8 mouse cellular contexts compared by ENCODE assay signal in the genomic region with DNA sequence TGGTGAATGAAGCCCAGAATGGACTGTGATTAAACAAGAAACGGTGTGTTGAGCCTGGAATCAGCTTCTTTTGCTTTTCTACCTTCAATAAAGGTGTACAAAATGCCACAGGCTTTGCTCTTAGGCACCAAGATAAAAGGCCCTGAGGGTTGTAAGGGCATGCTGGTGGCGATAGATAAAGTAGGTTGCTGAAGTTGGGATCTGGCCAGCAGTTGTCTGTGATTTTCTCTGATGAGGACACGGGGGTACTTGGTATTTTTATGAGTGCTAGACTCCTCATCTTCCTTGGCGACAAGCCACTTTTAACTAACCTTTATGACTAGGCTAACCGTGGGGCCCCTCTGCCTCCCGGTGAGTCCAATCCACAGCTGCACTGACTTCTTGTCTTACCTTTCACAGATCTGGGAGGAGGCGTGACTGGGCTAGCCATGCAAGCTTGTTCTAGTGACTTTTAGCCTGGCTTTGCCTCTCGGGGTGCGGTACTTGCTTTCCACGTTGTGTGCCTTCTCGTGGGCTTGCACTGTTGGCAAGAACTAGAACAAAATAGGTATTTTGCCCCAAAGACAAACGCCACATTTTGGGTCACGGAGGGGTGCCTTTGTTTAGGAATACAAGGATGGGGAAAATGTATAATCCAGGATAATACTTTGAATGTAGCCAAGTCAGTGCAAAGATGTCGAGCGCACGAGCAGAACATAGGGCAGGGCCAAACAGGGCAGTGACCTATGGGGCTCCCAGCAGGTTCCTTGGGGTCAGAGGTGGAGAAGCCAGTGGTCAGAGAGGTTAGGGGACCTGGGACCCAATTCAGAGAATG. TPM values are rescaled to one million over a fixed set of nuclear protein-coding genes. Genes with fewer than 3 reads are reported as not detected.
A peak's percentile ranks its signal among the peaks of the same experiment; 100 is the strongest.
DNase-seq lines count a peak whose midpoint lies in the region; ATAC-seq and TF ChIP-seq lines count a peak whose summit lies in the region.

No protein-coding gene starts in this region.

- no peak for DNase-seq in heart, adult 11 months
- no peak for DNase-seq in ES-E14 (ENCODE audit: low read depth, low spot score)
- no peak for DNase-seq in forebrain, embryonic 11.5 days (ENCODE audit: low spot score)
- DNase-seq in retina, postnatal 1 day, result no peak
- DNase-seq in testis, postnatal 14 days (ENCODE audit: low spot score), result no peak
- DNase-seq in left cerebral cortex, postnatal 10 days (ENCODE audit: extremely low spot score in 1 of 2, low spot score in 2 of 2), result no peak

- H3K9ac ChIP-seq in heart, embryonic 15.5 days, result peak overlapping the region; percentile 99
- peak overlapping the region; percentile 88 for H3K9ac ChIP-seq in ES-E14 (ENCODE audit: insufficient read depth, low read depth, low read length, poor library complexity, severe bottlenecking)
- H3K9ac ChIP-seq in forebrain, embryonic 11.5 days (ENCODE audit: low read length), result peak overlapping the region; percentile 88
- peak overlapping the region; percentile 53 for H3K9ac ChIP-seq in liver, embryonic 16.5 days (ENCODE audit: low read depth, low read length)

- no peak; the same call in 1 of the 2 replicates for ATAC-seq in heart, embryonic 15.5 days (replicated peaks; ENCODE audit: insufficient number of reproducible peaks, insufficient read depth, low FRiP score, low read depth)
- no peak; the same call in 1 of the 2 replicates for ATAC-seq in forebrain, embryonic 11.5 days (replicated peaks; ENCODE audit: low FRiP score)
- peak; percentile 50 for ATAC-seq in liver, embryonic 16.5 days (ENCODE audit: low read depth)

- H3K27ac ChIP-seq in heart, embryonic 15.5 days, result peak overlapping the region; percentile 92
- H3K27ac ChIP-seq in ES-E14 (ENCODE audit: insufficient read depth, low read depth, low read length, poor library complexity, severe bottlenecking), result no peak overlapping the region
- no peak overlapping the region for H3K27ac ChIP-seq in forebrain, embryonic 11.5 days (ENCODE audit: low read depth, low read length)
- H3K27ac ChIP-seq in liver, embryonic 16.5 days (ENCODE audit: low read length), result no peak overlapping the region

- H3K4me2 ChIP-seq in heart, embryonic 15.5 days, result peak overlapping the region; percentile 97
- H3K4me2 ChIP-seq in forebrain, embryonic 11.5 days (ENCODE audit: low read depth, low read length, severe bottlenecking), result peak overlapping the region; percentile 93
- H3K4me2 ChIP-seq in liver, embryonic 16.5 days (ENCODE audit: low read depth, low read length), result peak overlapping the region; percentile 79

- no peaks in the 10 kb centered on the region for H3K27me3 ChIP-seq in heart, embryonic 15.5 days
- H3K27me3 ChIP-seq in forebrain, embryonic 11.5 days (ENCODE audit: control insufficient read depth, insufficient read depth, low read length), result no peaks in the 10 kb centered on the region
- H3K27me3 ChIP-seq in liver, embryonic 16.5 days (ENCODE audit: control insufficient read depth, insufficient read depth, low read depth, low read length), result peaks cover 18% of the 10 kb centered on the region

- intact Hi-C loops in left cerebral cortex, postnatal 10 days (cut with DNase I), result loop anchor here (5.0 kb wide), 1 partner anchor 102 kb away; no protein-coding TSS in a partner anchor

- H3K4me1 ChIP-seq in heart, embryonic 15.5 days (replicated peaks), result peaks cover 53% of the 10 kb centered on the region
- H3K4me1 ChIP-seq in ES-E14 (ENCODE audit: control insufficient read depth in 2 of 2, insufficient read depth in 2 of 2, low read length in 2 of 2, poor library complexity in 1 of 2), result peaks cover 0 to 4% of the 10 kb centered on the region in 2 experiments; a peak in 2 of 4 replicates
- peaks cover 2% of the 10 kb centered on the region; the same call in 1 of the 2 replicates for H3K4me1 ChIP-seq in forebrain, embryonic 11.5 days (replicated peaks; ENCODE audit: control insufficient read depth, insufficient read depth, low read length)
- H3K4me1 ChIP-seq in liver, embryonic 16.5 days (ENCODE audit: control insufficient read depth, low read depth, low read length), result peaks cover 7% of the 10 kb centered on the region

- H3K4me3 ChIP-seq in heart, embryonic 15.5 days, result peak overlapping the region; percentile 98
- peak overlapping the region; percentile 92 for H3K4me3 ChIP-seq in ES-E14 (ENCODE audit: insufficient read depth in 1 of 2, low read depth in 1 of 2, low read length in 2 of 2, poor library complexity in 1 of 2, severe bottlenecking in 1 of 2)
- H3K4me3 ChIP-seq in forebrain, embryonic 11.5 days (ENCODE audit: low read depth, low read length), result peak overlapping the region; percentile 82
- H3K4me3 ChIP-seq in liver, embryonic 16.5 days (ENCODE audit: low read depth, low read length), result peak overlapping the region; percentile 68

- 29% methylated on average over 16 of the region's 16 CpGs for WGBS in heart, embryonic 15.5 days
- 28% methylated on average over 16 of the region's 16 CpGs for WGBS in forebrain, embryonic 11.5 days
- 24% methylated on average over 16 of the region's 16 CpGs for WGBS in liver, embryonic 16.5 days (ENCODE audit: insufficient replicate concordance)

- H3K36me3 ChIP-seq in heart, embryonic 15.5 days, result peaks cover 17% of the 10 kb centered on the region
- peaks cover 17% of the 10 kb centered on the region for H3K36me3 ChIP-seq in ES-E14 (ENCODE audit: control insufficient read depth, insufficient read depth, low read length, poor library complexity, severe bottlenecking)
- H3K36me3 ChIP-seq in forebrain, embryonic 11.5 days (ENCODE audit: control insufficient read depth, insufficient read depth, low read length), result no peaks in the 10 kb centered on the region; the same call in 1 of the 2 replicates
- no peaks in the 10 kb centered on the region for H3K36me3 ChIP-seq in liver, embryonic 16.5 days (ENCODE audit: control insufficient read depth, insufficient read depth)

- in situ Hi-C loops in ES-E14 (cut with MboI; ENCODE audit: low sequenced_read_pairs in 2 of 2, unreplicated experiment in 2 of 2), result no loop called here

- no peaks in the 10 kb centered on the region for H3K9me3 ChIP-seq in heart, embryonic 15.5 days (replicated peaks)
- no peaks in the 10 kb centered on the region for H3K9me3 ChIP-seq in ES-E14 (ENCODE audit: control insufficient read depth, insufficient read depth, low read depth, low read length)
- no peaks in the 10 kb centered on the region for H3K9me3 ChIP-seq in forebrain, embryonic 11.5 days (ENCODE audit: control insufficient read depth, low read length)
- no peaks in the 10 kb centered on the region for H3K9me3 ChIP-seq in liver, embryonic 16.5 days (replicated peaks; ENCODE audit: control insufficient read depth, low read length)

TF ChIP-seq in ES-E14, 5 proteins besides CTCF, POLR2A, EP300 and RAD21:
- TF ChIP-seq ZC3H11A (IDR thresholded peaks at IDR 0.05; ENCODE audit: borderline replicate concordance, low read depth, low read length) (no peak), CHD2 (IDR thresholded peaks at IDR 0.05; ENCODE audit: low read depth, low read length) (no peak), ZNF384 (IDR thresholded peaks at IDR 0.05; ENCODE audit: low read depth, low read length) (no peak), HCFC1 (IDR thresholded peaks at IDR 0.05; ENCODE audit: borderline replicate concordance, insufficient read depth, low read length) (no peak), MAFK (IDR thresholded peaks at IDR 0.05; ENCODE audit: insufficient read depth, low read depth, low read length) (no peak)

RNA-seq across cellular contexts. Expression of a gene that starts 0.9 kb away (rescaled TPM):
- 90.2 and 101 TPM in 2 replicates for polyA plus RNA-seq in heart, embryonic 15.5 days (2015; fragmentation: Nextera tagmentation; extraction: Ambion mirVana)
- total RNA-seq in ES-E14 (2012; rRNA removed), result 5.4 and 6.8 TPM in 2 replicates
- 28.0 and 28.8 TPM in 2 replicates for polyA plus RNA-seq in forebrain, embryonic 11.5 days (2014; fragmentation: Nextera tagmentation; extraction: Ambion mirVana)
- 3.8 and 4.7 TPM in 2 replicates for polyA plus RNA-seq in liver, embryonic 16.5 days (2015; fragmentation: Nextera tagmentation; extraction: Ambion mirVana)
- total RNA-seq in left cerebral cortex, postnatal 10 days (2021), result 10 to 100 TPM; 74.5 to 75.6 TPM
